Mouse (Mus musculus): ENCODE measurements around the gene Crot. TPM values are rescaled to one million over a fixed set of nuclear protein-coding genes. Genes with fewer than 3 reads are reported as not detected.
"Not testable (repeated sequence)": the region's sequence is repeated elsewhere in the genome, so short reads cannot be mapped to it uniquely, and the experiment has no call there.

Crot gene
- 10 to 100 TPM; 27.0 to 27.9 TPM for total RNA-seq (2021)
- long read RNA-seq, experiment 1, transcript Crot-201 (18 exons, 2,996 nt): major isoform, 34 of 52 reads
- long read RNA-seq, experiment 1, partial matches to known transcripts: 6 of 52 reads
- long read RNA-seq, experiment 1, other reads (novel, unspliced or antisense): 12 of 52 reads
- long read RNA-seq, experiment 2, transcript Crot-201 (18 exons, 2,996 nt): major isoform, 41 of 49 reads
- long read RNA-seq, experiment 2, partial matches to known transcripts: 3 of 49 reads
- long read RNA-seq, experiment 2, other reads (novel, unspliced or antisense): 5 of 49 reads

DNA sequence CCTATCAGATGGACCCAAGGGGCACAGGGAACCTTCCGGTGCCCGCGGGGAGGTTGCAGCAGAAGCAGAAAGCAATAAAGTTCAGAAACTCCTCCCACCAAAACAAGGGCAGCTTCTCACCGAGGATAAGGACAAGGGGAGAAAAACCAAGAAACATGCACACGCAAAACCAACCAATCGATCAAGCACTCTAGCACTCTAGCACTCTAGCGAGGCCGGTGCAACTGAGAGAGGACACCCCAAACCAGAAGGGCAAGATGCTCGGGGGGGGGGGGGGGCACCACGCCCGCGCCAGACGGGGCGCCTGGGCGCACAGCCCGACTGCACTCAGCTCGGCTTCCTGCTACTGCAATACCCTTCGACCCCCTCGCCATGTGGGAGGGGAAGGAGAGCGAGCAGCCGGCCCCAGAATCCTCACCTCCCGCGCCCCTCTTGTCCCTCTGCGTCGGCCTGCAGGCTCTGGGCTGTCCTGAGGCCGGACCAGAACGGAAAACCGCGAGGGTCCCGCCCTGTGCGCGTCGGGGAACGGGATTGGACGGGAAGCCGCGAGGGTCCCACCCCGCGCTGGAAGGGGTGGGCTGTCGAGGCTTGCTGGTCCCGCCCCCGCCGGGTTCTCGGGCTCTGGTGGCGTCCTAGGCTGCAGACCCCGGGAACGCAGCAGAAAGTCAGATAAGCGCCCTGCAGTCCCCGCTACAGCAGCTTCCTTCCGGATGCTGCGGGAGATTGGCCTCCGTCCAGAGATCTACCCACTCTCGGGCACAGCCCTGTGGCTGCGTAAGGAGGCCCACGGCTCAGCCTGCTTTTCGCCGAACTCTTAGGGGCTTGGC lies at the start of gene Crot:
TSS of gene Crot (minus strand) at position 639 of the 827 bp plus-strand sequence.
- DNase-seq: peak; percentile 94

DNA sequence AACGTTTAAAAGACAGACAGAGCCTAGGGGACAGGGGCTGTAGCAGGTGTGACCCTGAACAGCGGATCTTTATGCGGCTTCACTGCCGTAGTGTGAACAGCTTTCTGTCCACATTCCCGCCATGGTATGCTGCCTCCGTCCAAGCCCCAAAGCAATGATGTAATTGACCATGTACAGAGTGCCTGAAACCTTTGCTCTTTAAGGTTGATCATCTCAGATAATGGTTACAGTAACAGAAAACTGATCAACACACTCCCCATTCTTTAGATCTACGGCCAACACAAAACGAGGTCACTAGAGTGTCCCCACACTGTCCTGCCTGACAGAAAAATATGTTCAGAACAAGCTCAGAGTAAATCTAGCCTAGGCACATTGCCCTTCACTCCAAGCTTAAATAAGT lies 48.8 kb upstream of the Crot start:
- no peak for DNase-seq

DNA sequence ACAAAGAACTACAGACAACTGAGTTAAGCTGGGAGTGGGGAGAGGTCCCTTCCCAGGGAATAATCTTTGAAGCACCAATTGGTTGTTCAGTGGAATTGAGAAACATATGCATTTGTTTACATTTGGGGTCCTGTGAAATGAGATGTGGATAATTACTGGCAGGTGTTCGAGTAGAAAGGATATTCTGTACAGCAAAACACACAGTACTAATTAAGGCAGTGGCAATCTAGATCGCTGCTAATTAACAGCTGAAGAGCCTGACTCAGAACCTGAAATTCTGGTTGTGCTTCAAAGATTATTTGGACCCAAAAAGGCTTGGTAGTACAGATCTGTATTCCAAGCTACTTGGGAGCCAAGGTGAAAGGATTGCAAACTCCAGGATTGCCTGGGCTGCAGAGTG lies 47.7 kb upstream of the Crot start:
- DNase-seq: no peak

DNA sequence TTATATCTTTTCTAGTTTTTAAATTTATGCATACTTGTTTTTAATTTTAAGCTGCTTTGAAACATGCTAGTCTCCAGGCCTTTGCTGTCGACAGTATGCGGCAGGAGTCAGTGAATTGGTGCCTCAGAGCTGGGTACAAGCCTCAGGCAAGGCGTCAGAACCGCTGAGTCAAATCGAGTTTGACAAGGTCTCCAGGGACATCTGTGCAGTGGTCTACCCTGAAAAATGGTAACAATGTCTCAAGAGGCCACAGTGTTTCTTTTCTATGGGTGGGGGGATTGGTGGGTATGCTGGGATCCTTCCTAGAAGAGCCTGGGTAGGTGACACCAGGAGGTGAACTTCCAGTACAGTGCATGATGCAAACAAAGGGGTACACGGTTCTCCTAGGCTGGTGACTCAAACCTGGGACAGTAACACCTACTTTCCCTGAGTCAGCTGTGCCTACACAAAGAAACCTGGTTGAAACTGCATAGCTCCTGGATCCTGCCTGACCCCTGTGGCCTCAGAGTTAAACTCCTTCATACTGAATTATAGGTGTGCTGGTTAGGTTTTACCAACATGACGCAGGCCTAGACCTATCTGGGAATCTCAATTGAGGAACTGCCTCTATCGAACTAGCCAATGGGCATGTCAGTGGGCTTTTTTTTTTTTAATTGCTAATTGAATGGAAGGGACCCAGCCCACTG lies 46.6 kb upstream of the Crot start:
- no peak for DNase-seq

DNA sequence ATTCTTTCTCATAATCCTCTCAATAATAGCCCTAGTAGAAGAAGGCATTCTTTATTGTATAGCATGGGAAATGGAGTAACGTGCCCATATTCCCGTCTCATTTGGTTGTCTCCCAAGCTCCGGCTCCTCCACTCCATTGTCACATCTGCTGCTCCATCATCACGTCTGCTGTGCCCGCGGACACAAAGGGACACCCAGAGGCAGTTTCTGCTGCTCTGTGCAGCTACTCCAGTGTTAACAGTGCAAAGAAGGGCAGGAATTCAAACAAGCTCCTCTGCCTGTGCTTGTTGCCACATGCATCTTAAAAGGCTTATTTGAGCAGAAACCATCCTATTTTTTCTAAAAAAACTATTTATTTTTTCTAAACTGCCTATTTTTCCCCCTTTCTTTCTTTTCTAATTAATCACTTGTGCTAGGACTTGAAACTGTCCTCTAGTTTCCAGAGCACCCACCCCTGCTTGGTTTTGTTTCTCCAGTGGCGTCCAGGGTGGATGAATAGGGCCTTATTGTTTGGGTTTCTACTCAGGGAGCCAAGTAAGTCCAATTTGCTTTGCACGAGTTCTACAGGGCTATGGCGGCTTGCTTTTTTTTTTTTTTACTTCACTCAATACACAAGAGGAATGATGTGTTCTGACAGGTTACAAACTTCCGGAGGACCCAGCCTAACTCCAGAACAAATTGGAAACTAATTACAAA lies 45.7 kb upstream of the Crot start:
- DNase-seq: no peak

DNA sequence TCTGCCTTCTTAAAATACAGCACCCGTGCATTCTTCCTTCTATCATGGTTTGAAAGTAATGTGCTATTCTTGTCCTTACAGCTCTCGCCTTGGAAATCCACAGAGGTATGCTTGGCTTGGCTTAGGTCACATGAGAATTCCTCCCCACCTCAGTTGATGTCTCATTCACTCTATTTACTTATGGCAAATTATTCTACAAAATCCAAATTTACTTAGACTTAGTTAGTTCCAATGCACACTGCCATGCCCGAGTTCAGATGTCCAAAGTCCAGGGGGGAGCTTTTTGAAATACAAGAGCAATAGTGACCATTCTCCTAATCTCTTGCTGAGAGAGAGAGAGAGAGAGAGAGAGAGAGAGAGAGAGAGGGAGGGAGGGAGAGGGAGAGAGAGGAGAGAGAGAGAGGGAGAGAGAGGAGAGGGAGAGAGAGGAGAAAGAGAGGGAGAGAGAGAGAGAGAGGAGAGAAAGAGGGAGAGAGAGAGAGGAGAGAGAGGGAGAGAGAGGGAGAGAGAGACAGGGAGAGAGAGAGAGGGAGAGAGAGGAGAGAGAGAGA lies 43.6 kb upstream of the Crot start:
- DNase-seq: no peak

DNA sequence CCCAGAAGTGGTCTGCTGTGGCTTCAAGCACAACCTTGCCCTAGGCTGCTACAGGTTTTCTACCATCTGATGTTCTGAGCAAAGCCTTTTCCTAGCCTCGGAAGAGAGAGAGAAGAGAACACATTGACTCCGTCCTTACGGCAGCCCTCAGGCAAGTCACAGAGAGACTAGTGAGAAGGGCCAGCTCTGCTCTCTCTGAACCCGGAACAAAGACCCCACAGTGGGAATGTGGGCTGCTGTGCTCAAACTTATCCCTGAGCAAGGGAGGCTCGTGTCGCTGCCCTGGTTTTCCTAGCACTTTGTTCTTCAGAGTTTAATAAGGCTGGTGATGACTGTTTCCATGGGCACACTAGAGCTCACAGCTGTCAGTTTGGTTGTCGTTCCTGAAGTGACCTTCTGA lies 42.9 kb upstream of the Crot start:
- no peak for DNase-seq

DNA sequence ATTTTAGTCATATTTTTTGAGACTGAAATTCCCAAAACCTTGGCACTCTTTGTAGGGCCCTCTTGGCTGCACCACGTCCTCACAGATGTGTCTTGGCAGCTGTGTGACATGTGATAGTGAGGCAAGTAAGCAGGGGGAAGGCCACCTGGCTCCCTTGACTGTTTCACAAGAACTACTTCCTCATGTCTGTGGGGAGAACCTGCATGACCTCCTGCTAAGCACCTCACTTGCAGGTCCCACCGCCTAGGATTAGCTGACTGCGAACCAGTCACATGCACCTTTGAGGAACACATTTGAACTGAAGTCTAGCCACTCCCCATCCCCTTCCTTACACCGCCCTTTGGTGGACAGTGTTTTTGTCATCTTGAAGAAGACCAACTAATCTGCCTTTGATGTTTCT lies 40.2 kb upstream of the Crot start:
- DNase-seq: no peak

DNA sequence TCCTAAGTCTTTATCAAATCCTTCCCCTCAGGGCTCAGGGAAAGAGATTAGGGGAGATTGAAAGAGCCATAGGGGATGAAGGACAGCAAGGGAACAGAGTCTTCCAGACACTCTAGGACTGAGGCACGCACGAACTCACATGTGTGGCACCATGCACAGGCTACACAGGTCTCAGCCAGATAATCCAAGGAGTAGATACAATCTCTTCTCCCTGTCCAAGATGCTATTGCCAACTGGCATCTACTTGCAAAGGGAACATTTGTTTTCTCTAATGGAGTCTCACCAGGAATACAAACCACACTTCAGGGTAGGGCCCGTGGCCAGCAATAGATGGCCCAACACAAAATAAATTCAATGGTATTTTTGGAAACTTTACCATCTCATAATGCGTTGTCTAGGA lies 38.3 kb upstream of the Crot start:
- DNase-seq: no peak

DNA sequence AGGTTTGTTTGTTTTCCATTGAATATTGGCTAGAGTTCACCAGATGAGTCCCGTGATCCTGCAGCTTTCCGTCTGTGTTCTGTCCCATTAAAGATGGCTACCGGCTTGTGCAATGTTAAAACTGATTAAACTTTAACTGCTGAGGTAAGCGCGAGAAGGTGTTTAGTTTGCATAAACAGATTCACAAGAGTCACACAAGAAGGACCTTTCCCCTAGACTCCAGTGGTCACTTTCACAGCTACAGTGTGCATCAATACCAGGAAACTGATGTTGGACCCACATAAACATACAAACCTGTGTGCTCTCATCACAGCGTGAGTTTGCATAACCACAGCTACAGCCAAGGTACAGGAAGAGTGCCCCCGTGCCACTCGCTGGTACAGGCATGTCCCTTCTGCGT lies 37.4 kb upstream of the Crot start:
- DNase-seq: no peak

DNA sequence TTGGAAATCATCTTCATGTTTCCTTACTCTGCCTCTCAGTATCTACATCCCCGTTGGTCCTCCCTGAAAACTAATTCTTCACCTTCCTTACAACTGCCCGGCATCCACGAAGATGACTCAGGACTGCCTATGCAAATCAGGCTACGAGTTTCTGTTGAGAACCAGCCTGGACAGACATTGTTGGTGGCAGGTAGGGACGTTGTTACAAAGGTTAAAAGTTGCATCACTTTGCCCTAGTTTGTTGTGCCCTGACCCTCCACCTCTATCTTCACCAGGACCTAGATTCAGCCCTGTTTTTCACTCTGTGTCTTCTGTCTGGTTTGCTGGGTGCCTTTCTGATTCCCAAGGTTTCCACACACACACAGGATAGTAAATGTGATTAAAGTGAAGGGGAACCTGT lies 36.7 kb upstream of the Crot start:
- no peak for DNase-seq

DNA sequence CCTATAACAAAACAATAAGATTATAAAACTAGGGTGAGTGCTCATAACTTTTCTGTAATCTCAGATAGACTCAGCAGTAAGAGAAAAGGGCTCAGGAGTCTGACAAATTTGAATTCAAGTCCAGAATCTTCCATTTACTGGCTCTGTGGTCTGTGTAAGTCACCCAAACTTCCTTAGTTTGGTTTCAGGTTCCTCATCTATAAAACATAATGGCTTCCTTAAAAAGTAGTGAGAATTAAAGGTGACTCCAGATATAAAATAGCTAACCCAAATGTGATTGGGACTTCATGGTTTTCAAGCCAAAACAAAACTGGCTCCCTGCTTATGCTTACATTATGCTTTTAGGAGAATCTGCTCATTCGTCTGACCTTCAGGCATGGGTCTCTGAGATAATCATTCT lies 35.5 kb upstream of the Crot start:
- no peak for DNase-seq

DNA sequence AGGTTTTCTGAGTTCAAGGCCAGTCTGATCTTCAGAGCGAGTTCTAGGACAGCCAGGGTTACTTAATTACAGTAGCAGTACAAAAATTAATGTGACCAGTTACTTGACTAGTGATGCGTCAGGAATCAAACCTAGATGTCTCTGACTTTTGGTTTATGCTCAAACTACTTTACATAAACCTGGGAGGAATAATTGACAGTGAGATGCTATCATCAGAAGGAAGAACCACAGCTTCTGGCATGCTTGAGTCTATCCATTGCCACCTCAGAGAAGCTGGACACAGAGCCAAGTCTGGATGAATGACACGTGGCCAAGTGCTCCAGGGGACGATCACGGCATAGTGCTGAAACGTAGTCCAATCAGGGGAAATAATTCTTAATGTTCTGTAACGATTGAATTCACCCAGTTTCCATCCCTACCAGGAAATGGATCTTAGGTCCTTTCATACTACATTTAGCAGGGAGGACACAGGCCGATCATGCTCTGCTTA lies 35.0 kb upstream of the Crot start:
- DNase-seq: no peak

DNA sequence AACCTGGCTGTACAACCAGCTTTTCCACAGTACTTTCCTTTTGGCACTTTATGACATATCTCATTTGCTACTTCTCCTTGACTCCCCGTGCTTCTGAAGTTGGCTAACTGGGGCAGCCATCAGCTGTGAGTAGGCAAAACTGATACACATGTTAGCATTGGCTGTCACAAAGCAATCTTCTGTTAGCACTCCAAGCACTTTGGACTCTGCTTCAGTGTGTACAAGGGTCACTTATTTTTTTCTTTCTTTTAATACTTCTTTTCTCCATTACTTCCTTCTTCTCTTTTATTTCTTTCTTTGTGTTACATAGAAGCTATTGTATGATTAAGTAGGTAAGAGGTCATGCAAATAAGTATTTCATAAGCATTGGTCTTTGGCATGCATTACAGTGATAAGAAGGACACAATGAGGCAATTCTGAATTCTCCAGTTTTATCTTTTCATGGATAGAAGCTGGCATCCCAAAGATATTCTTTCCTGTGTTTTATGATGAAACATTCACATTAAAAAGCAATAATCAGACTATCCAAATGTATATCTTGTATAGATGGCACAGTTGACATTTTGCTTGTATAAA lies 31.2 kb upstream of the Crot start:
- DNase-seq: no peak

DNA sequence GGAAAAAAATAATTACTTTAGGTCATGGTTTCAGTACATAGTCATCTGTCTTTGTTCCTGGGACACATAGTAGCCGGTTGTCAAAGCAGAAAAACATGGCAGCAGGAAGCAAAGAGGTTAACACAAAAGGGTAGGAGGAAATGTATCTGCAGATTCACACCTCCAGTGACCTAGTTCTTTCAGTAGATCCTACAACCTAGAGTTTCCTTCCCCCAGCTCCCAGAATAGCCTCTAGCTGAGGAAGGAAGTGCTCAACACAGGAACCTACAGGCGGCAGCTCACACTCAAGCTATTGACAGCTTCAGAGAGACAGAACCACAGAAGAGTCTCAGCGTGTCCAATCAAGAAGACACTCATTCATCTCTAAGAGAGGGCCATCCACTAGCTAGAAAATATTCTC lies 18.2 kb upstream of the Crot start:
- DNase-seq: no peak

DNA sequence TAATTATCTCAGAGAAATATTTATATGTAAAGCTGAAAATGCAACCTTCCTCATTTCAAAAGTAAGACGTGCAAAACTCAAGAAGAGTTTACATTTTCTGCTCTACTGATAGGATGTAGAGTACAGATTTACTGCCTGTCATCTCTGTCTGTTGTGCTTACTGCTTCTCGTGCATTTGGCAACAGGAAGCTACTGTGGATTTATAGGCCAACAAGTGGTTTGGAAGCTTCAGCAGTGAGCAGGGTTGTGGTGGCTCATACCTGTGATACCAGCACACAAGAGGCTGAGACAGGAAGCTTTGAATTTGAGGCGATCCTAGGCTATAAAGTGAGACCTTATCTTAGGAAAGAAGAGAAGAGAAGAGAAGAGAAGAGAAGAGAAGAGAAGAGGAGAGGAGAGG lies 17.6 kb upstream of the Crot start:
- no peak for DNase-seq

DNA sequence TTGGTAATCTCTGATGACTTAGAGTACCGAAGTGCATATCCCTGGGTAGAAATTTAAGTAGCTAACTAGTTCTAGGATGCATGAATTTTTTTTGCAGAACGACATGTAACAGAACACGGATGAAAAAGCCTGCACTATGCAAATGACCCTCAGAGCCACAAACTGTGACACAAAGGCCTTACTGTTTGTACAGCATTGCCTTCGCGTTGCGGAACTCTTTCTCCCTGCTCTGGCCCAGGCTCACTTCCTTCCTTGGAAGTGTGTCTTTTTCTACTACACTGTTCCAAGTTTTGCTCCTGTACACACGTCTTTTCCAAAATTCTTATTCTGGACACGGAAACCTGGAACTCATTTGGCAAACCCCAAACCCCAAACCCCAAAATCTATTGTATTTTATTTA lies 14.2 kb upstream of the Crot start:
- no peak for DNase-seq

DNA sequence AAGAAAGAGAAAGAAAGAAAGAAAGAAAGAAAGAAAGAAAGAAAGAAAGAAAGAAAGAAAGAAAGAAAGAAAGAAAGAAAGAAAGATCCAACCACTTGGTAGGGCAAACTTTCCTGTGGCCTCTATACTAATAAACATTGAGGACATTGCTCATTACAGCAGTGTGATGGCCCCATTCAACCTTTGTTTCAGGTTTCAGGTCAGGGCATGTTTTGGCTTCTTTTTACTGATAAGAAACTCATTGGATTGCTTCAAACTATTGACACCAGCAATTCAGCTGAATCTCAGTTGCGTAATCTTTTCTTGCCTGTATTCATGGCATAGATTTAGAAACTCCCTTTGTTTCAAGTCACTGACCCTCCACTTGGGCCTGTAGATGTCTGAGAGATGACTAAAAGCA lies 13.0 kb upstream of the Crot start:
- no peak for DNase-seq

DNA sequence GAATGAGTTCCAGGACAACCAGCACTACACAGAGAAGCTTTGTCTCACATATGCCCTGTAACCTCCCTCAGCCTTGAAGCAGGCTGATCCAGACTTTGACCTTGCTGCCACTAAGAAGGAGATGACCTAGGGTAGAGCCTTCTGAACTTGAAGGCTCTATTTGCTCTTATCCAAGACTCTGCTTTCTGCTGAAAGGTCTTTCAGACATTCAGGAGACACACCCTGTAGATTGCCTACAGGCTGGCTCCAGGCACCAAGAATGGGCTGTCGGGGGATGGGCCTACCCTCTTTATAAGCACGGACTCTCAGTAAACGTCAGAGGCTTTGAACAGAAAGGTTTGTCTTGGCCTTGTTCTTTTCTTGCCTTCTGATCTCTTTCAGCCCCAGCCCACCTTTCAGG lies 9.5 kb upstream of the Crot start:
- DNase-seq: not testable (repeated sequence)

DNA sequence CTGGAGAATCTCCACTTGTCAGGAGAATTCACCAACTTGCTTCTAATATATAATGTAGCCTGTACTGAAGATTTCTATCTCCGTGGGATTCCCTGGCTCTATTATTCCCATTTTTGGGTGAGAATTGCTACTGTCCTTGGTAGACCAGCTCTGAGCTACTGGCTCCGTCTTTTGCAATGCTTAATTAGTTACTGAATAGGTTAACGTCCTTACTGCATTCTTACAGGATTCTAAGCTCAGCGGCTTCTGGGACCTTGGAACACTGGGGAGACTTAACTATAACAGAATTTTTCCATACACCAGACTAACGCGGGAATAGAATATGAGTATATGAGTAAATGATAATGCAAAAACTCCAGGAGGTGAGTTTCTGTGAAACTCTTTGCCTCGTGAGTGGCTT lies 2.9 kb upstream of the Crot start:
- not testable (repeated sequence) for DNase-seq

DNA sequence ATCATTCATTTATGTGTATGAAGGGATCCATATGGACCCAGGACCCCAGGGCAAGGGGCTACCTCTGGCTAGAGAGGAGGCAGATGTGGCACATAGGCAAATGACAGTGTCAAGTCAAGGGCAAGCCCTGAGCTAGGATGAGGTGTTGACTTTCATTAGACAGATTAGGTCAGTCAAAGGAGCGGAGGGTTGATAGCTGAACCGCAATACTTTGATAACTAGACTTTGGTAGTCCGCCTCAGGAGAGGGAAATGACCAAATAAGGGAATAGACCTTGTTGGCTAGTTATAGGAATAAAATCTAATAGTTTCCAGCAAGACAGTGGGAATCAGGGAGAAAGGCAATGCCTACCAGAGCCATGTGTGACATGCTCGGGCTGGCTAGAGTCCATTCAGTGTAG lies 2.0 kb upstream of the Crot start:
- no peak for DNase-seq

DNA sequence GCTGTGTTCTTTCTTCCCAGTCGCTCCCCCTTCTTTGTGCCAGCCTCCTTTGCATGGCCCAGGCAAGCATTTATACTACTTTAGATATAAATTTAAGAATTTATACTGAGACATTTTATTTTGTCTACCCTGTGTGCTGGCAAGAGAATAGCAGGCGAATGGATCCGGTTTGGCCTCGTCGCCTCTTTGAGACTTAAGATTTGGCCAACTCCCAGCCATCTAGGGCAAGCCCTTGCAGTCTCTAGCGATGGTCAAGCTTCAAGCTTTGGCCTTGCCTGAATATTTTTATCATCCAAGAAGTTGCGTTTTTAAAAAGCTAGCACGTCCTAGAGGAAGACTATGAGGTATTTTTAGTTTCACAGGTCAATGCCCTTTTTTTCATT lies 380 bp upstream of the Crot start:
- no peak for DNase-seq

All from gastrocnemius, postnatal 10 days (tissue).